Mouse (Mus musculus): ENCODE measurements around the gene Rhbdf1.
A peak's percentile ranks its signal among the peaks of the same experiment; 100 is the strongest.
"Not testable (repeated sequence)": the region's sequence is repeated elsewhere in the genome, so short reads cannot be mapped to it uniquely, and the experiment has no call there.

Rhbdf1 gene

DNA sequence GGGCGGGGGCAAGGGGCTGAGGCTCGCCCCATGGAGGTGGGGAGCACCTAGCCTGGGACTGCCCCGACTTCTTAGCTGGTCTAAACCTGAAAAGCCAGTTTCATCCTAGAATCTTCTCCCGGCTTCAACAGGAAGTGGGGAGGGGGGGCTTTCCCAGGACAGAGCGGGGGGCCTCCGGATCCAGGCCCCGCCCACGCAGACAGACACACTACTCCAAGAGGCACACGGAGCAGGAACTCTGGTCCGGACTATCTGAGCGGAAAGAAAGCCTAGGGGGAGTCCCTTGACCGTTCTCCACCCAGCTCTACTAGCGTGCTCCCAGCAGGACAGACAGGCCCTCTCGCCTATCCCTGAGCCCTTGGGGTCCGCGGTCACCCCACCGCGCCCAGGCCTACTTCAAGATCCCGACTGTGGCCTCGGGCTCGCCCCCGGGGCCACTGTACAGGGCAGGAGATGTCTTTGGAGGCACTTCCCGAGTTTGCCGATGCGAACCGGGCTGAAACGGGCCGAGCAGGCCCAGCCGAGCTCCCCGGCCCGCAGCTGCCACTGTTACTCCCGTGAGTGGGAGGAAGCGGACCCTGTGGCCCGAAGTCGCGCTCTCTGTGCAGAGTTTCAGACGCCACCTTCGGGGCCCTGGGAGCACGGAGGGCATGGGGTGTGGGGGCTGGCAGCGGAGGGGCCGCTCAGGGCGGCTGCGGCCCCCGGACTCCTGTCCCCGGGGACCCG, 712 bp downstream of the Rhbdf1 start:
- DNase-seq (ENCODE audit: low spot score in 2 of 2): no peak

DNA sequence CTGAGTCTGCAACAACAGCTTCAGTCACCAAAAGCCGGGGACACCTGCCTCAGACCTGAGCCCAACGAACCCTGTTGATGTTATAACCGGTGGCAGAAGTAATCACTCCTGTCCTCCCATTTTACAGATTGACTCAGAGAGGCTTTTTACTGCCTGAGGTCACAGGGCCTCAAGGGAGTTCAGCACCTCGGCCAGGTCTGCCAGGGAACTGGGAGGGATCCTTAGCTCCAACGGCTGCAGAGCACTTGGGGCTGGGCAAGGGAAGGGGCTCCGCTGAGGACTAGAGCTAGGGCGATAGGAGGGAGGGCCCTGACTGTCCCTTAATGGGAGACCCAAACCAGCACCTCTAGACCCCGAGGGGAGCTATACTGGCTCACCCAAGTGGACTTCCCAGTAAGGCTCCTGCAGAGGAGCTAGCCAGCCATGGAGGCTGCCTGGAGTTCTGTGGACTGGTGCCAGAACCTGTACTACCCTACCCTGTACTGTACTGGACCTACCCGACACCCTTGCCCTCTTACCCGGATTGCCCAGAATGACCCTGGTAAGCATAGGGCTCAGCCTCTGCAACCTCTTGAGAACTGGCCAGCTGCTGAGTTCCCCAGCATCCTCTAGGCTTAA, 1.4 kb downstream of the Rhbdf1 start:
- DNase-seq (ENCODE audit: low spot score in 2 of 2): no peak

DNA sequence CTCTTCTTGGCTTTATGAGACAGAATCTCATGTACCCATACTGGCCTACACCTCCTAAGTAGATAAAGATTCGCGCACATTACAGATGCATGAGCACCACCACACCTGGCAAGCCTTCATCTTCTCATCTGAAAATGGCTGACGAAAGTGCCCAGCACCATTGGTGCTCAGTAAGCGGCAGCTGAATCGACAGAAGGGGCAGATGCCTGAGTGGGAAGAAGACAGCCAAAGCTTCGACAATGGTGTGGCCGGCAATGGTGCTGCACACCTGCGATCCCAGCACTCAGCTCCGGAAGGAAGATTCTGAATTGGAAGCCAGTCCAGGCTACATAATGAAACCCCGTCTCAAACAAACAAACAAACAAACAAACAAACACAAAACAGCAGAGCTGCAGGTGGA, 2.8 kb downstream of the Rhbdf1 start:
- DNase-seq (ENCODE audit: low spot score in 2 of 2): no peak

DNA sequence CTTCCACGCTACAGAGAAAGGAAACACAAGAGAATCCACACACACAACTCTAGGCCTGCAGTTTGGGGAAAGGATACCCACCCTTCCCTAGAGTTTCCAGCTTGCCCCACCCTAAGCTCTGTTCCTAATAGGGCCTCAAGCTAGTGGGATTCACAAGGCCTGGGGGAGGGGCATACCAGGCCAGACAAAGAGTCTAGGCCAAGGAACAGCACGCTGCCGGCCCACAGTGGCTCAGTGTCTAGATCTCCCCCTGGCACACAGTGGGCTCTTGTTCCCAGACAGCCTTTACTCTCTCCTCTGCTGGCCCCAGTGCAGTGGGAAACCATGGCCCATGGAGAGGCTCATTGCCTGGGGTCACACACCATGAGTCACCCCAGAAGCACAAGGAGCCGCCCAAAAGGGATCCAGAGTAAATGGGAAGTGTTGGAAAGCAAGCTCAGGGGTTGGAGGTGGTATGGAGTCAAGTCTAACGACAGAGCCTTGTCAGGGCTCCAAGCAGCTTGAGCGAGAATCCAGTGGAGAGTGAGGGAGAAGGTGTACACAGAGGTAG, 3.5 kb downstream of the Rhbdf1 start:
- DNase-seq (ENCODE audit: low spot score in 2 of 2): no peak

DNA sequence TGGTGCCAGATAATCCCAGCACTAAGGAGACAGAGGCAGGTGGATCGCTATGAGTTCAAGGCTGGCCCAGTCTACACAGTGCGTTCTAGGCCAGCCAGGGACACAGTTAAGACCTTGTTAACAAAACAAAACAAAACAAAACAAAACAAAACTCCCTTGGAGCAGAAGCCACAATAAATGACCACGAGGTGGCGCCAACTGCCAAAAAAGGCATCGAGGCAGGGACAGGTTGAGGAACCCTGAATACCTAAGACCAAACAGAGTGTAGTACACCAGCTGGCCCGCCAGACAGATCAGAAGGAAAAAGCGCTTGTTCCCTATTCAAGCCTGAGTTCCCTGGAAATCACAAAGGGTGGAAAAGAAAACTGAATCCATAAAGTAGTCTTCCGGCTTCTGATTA, 5.2 kb downstream of the Rhbdf1 start:
- peak; percentile 53 to 66 for DNase-seq (ENCODE audit: low spot score in 2 of 2)

DNA sequence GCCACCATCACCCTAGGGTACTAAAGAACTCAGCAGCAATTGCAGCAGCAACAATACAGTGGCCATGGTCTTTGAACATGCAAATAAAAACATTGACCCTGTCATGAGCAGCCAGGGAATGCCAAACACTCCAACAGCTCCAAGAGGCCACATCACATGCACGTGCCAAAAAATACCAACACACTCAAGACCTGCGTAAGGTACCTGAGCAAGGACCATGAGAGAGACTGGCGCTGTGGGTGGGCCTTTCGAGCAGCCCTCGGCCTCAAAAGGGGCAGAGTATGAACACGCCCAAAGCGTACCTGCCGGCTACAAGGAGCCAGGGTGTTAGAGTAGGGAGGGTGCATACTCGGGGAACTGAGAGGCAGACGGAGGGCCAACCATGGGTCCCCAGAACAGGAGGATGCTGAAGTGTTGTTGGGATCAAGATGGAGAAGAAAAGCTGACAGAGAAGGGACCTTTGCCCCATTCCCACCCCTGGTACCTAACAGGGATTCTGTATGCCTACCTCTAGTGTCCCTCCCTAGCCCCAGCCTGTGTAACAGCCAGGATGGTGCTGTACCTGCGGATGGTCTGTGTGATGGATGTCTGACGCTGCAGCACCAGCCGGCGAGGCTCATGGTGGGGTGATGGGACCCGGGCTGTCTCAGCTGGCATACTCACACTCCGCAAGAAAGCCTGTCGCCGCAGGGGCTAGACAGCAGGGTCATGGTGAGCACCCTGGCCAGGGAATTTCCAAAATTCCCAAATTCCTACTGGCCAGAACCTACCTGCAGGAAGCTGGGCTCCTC, 6.5 kb downstream of the Rhbdf1 start:
- no peak for DNase-seq (ENCODE audit: low spot score in 2 of 2)

DNA sequence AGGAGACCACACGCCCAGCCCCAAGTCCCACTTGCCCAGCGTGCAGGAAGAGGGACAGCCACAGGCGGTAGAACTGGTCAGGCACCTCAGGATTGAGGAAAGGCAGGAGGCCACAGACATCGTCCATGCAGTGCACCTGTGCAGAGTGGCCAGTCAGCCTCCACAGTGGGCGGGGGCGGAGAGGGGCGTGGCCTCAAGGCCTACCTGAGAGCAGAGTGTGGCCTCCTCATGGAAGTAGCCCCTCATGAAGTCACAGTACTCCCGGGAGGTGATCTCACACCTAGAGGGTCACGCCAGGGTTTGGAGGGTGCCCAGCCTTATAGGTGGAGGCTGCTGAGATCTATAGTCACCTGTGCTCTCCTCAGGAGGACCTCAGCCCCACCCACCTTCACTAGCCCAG, 11.5 kb downstream of the Rhbdf1 start:
- DNase-seq (ENCODE audit: low spot score in 2 of 2): no peak

DNA sequence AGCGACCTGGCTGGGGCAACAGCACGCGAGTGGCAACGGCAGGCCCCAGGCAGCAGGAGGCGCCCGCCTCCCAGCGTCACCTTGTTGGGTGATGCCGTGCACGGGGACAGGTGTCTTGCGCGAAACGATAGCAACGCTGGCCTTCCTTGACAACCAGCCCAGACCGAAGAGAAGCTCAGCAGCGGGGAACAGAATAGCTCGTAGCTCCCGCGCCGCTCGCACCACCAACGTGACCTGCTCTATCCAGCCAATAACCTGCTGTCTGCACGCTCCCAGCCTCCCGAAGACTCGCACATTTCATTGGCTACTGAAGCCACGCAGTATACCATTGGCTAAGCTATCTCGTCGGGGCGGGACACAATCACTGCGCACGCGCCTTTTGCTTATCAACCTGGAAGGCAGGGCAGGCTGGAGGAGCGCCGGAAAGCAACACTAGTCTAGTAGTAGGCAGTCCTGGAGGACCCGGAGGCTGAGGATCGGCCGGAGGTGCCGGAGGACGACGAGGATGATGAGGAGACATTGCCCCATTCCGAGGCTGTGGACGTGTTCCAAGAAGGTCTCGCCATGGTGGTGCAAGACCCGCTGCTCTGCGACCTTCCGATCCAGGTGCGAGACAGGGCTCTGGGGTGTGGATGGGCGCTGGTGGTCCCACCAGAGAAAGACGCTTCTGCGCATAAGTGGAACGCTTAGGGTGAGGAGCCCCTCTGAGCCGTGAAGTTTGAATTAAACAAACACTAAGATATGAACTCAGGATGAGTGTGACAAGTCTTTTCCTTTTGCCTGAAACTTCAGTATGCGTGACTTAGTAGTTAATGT, 16.8 kb downstream of the Rhbdf1 start, which contains the start of gene Snrnp25:
TSS of gene Snrnp25 (plus strand) at position 358 of the 816 bp plus-strand sequence.
- DNase-seq (ENCODE audit: low spot score in 2 of 2): peak; percentile 96 to 97

DNA sequence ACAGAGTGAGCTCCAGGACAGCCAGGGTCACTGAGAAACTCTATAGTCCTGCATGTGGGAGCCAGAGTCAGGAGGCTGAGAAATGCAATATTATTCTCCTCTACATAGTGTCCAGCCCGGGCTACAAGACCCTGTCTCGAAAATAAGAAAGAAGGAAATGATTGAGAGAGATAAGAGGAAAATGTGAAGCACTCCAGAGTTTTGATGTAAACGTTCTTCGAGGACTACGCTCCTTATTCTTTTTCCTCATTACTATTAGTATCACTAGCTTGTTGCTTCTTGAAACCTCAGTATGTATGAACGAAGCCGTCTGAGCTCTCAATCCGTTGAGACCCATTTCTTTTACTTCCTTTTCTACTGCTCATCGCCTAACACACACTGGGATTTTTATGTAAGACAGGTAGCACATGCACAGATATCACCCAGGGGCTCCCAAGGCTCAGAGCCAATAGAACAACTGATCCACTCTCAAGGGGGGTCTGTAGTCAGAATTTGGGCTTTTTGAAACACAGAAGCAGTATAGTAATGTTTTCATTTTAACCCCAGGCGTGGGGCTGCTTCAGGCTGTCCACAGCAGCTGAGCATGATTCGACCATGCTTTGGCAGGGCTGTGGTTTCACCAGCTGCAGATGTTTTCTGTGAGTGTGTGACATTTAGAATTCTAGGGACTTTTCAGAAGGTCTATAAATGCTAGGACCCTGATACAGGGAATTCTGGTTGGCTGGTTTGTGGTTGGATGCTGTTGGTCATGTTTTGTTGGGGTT, 20.0 kb downstream of the Rhbdf1 start:
- DNase-seq (ENCODE audit: low spot score in 2 of 2): no peak

DNA sequence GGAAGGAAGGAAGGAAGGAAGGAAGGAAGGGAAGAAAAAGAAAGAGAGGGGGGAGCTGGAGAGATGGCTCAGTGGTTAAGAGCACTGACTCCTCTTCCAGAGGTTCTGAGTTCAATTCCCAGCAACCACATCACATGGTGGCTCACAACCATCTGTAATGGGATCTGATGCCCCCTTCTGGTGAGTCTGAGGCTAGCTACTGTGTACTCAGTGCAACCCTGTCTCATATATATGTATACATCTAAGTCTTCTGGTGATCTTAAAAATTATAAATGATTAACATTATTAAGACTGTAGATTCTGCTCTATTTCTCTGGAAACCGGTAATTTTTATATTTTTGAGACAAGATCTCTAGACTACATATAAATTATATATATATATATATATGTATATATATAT, 21.1 kb downstream of the Rhbdf1 start:
- not testable (repeated sequence) for DNase-seq (ENCODE audit: low spot score in 2 of 2)

DNA sequence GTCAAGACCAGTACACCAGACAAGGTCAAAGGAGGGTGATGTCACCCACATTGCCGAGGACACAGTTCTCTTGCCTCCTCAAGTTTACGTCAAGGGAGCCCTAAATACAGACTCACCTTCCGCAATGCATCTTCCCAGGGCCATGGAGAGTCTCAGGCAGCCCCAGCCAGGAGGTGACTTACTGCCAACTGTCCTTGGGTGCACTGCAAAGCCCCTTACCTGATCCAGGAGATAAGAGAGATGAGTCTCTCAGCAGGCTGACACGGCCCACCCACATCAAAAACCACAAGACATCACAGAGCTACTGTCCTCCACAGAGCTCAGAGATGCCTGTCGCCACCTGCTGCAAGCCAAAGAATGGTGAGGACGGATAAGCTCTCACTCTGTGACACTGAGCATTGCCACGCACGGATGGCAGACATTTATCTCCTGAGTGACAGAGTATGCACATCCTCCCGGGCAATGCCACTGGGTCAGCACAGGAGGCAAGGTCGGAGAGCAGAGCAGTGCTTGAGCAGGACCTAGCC, 22.0 kb downstream of the Rhbdf1 start, which contains the start of gene Il9r:
TSS of gene Il9r (minus strand) at position 205 of the 527 bp plus-strand sequence.
- DNase-seq (ENCODE audit: low spot score in 2 of 2): peak; percentile 31 to 39

DNA sequence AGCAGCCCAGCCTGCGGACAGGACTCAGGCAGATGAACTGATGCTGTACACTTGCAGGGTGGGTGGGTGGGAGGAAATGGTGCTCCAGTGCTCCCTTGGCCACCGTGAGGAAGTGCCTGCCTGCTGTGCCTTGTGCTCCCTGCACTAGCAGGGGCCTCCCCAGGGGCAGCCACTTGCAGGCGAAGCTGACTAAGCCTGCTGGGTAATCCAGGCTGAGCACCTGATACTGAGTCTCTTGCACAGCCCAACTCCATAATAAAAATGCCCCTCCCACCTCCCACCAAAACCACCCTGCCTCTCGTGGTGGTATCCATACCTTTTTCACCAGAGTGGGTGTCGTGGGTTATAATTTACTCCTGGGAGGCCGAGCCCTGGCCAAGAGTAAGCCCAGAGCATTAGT, 22.9 kb downstream of the Rhbdf1 start:
- DNase-seq (ENCODE audit: low spot score in 2 of 2): peak in 1 of 2 experiments; percentile 37

DNA sequence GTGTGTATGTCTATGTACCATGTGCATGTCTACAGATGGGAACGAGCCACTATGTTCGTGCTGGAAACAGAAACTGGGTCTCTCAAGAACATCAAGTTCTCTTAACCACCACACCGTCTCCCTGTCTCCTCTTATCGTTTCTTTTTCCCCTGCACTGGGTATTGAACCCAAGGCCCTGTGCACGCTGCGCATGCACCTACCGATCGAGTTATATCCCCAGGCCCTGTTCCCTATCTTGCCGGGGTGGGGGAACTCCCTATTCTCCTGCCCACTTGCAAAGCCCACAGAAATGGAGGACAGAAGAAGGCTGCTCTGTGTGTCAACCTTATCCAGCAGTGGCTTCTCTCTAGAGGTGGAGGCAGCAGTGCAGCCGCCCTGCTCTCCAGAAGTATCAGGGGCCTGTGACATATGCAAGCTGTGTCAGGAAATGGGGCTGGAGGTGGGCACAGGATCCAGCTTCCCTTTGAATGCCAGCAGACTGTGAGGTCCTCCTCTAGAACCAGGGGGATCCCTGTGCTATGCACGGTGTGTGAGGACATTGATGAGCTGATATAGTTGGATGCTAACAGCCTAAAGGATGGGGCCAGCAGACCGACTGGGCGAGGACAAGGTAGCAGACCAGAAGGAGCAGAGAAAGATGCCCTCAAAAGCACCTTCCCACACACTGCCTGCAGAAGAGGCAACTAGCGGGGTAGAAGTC, 23.7 kb downstream of the Rhbdf1 start:
- DNase-seq (ENCODE audit: low spot score in 2 of 2): no peak

DNA sequence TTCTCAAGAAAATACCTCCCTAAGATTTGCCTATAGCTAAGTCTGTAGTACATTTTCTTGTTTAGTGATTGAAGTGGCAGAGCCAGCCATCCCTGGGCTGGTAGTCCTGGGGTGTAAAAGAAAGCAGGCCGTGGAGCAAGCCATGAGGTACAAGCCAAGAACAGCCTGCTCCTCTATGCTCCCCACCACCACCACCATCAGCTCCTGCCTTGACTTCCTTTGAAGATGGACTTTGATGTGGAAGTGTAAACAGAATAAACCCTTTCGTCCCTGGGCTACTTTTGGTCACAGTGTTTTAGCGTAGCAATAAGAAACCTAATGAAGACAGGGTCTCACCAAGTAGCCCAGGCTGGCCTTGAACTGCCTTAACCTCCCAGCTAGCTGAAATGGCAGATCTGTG, 24.3 kb downstream of the Rhbdf1 start:
- DNase-seq (ENCODE audit: low spot score in 2 of 2): no peak

DNA sequence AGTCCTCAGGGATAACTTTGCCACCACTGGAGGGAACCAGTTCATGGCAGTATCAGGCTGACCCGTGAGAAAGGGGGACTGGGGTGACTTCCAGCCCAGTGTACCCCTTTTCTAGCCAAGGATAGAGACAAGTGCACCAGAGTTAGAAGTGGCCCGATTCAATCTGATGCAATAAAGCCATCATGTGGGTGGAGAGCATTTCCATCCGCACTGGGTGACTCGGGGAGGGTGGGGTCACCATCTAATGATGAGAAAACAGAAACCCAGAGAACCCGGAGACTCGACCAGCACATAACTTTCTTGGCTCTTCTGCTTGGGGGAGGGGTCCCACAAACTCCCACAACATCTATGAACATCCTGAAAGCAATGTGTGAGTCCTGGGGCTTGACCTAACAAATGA, 25.4 kb downstream of the Rhbdf1 start:
- no peak for DNase-seq (ENCODE audit: low spot score in 2 of 2)

DNA sequence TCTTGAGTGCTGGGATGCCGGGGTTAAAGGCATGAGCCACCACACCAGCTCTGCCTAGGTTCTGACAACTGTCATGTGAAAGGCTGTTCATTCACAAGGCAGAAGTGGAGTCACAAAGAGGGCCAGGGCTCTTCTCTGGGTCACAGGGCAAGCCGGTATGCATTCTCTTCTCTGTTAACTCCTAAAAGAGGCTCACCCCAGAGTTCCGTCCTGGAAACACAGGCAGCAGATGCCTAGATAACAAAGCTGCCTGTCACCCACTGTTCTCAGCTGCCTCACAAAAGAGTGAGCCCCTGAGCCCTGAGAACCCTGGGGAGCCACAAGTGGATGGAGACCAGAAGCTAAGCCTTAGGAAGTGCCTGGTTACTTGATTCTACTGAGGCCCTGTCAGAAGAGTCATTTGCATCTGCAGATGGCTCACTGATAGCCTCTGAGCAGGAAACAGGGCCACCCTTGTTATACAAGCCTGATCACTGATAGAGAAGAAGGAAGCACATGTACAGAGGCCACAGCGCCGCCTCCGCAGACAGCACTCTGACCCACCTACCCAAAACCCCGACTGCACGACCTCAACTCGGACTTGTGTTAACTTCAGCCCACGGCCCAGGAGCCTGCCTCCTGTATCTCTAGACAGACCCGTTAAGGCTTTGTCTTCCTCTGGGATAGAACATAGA, 26.1 kb downstream of the Rhbdf1 start:
- DNase-seq (ENCODE audit: low spot score in 2 of 2): peak in 1 of 2 experiments; percentile 32

DNA sequence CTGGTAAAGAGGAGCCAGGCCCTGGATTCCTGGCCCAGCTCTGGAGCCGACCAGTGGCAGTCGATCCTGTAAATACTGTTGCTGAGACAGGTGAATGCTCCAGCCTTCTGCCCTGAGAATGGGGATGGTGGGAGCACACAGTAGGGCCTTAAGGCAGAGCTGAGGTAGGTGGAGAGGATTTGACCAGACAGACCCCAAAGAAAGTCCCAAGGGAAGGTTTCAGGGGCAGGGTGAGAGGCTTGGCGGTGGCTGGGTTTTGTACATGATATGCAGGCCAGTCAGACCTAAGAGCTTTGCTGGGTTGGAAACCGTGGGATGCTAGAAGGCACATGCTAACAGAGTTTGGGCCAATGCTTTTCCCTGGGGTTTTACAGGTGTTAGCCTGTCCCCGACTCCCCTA, 27.5 kb downstream of the Rhbdf1 start:
- DNase-seq (ENCODE audit: low spot score in 2 of 2): no peak

DNA sequence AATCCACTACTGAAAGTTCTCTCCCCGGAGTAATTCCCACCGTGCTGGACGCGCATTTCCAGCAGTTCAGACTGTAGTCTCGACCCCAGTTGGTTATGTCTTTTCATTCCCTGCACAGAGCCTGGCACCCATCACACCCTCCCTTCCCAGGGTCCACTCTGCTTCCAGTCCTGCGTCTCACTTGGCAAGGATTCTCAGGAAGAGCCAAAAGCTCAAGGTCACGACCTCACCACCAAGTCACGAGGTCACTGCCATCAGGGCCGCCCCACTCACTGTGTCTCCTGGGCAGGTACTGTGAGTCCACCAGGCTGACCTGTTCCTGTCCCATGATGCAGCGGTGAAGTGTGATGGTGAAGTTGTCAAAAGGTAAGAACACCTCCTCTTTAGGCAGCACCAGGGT, 28.0 kb downstream of the Rhbdf1 start:
- DNase-seq (ENCODE audit: low spot score in 2 of 2): no peak

DNA sequence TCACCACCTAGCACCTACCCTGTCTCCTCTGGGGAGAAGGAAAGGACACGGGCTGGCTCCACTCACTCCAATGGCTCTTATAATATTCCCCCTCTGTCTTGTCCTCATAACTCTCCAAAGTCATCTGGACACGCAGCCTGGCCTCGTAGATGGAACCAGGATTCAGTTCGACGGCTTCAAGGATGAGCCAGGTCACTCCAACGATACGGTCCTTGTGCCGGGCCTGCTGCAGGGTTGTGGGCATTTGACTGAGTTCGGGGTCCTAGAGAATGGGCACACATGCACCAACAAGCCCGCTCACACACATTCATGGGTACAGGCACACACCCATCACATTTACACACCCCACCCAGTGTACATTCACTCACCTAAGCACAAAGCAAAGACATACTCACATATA, 28.9 kb downstream of the Rhbdf1 start:
- no peak for DNase-seq (ENCODE audit: low spot score in 2 of 2)
